Mouse (Mus musculus) forebrain, embryonic 16.5 days (tissue): Measurements from ENCODE around the gene Shank3. TPM values are rescaled to one million over a fixed set of nuclear protein-coding genes. Genes with fewer than 3 reads are reported as not detected.

Experiments used
- ATAC-seq: fragments of 200-750 bp; cut with Nextera tagmentation; 2 replicates; pipeline ENCODE4 v1.8.0; 2017; ENCODE audit warnings: mild to moderate bottlenecking, moderate library complexity
- H3K27ac ChIP-seq: fragments of 300-500 bp; sonication (generic); 2 replicates; pipeline ENCODE4 v1.5.1; 2014; ENCODE audit warnings: low read length, control low read depth
- H3K27me3 ChIP-seq: fragments of 300-500 bp; sonication (generic); replicated peaks from 2 replicates; pipeline ENCODE4 v1.6.1; 2014; ENCODE audit warnings: low read length; ENCODE audit not compliant: control insufficient read depth, insufficient read depth
- H3K36me3 ChIP-seq: fragments of 300-500 bp; sonication (generic); 2 replicates; pipeline ENCODE4 v1.6.1; 2014; ENCODE audit not compliant: control insufficient read depth, insufficient read depth
- H3K4me1 ChIP-seq: fragments of 300-500 bp; sonication (generic); replicated peaks from 2 replicates; pipeline ENCODE4 v1.6.1; 2014; ENCODE audit warnings: low read length; ENCODE audit not compliant: control insufficient read depth, insufficient read depth
- H3K4me2 ChIP-seq: fragments of 300-500 bp; sonication (generic); 2 replicates; pipeline ENCODE4 v1.6.1; 2014; ENCODE audit warnings: mild to moderate bottlenecking, low read length, control low read depth
- H3K4me3 ChIP-seq: fragments of 300-500 bp; sonication (generic); replicated peaks from 2 replicates; pipeline ENCODE4 v1.5.1; 2014; ENCODE audit warnings: mild to moderate bottlenecking, low read length, control low read depth
- H3K9ac ChIP-seq: fragments of 300-500 bp; sonication (generic); replicated peaks from 2 replicates; pipeline ENCODE4 v1.6.1; 2014; ENCODE audit warnings: low read depth, low read length, control low read depth
- H3K9me3 ChIP-seq: fragments of 300-500 bp; sonication (generic); 2 replicates; pipeline ENCODE4 v1.6.1; 2016; ENCODE audit warnings: low read length; ENCODE audit not compliant: control insufficient read depth
- WGBS: fragments of 180-500 bp; shearing (Covaris S2); extraction: QIAGEN DNeasy Blood & Tissue Kit; methylation state at CpG from one replicate; pipeline ENCODE4 v1.1.7; 2014; 5-methylcytosine and 5-hydroxymethylcytosine counted together
- polyA plus RNA-seq: library from polyadenylated mRNA; unstranded; fragments of >200 nt; fragmentation: Nextera tagmentation; extraction: Ambion mirVana; gene quantifications from 2 replicates; pipeline ENCODE4 v1.2.1, GENCODE M21; 2015

Shank3 gene
- polyA plus RNA-seq, 1 experiment from 2014 or later = 14.1 TPM

GRCm38 (mm10) chr15:89532924-89533842 is 33.8 kb downstream of the Shank3 start:
- no peaks in the 10 kb centered on the region for H3K9me3 ChIP-seq
- peak overlapping the region; percentile 78 for H3K27ac ChIP-seq
- peak overlapping the region; percentile 73 for H3K9ac ChIP-seq
- H3K27me3 ChIP-seq = no peaks in the 10 kb centered on the region
- peak overlapping the region; percentile 72 for H3K4me2 ChIP-seq
- 56% methylated on average over 23 of the region's 23 CpGs for WGBS
- peak overlapping the region; percentile 50 for H3K4me3 ChIP-seq
- peaks cover 27% of the 10 kb centered on the region for H3K4me1 ChIP-seq
- H3K36me3 ChIP-seq = no peaks in the 10 kb centered on the region
- ATAC-seq = peak; percentile 56

- Histone ChIP-seq H3K4me2 (peak overlapping the region; percentile 72), H3K9ac (0 out of 2 replicates have a peak overlapping the region, but pooled peaks have one; percentile 73), H3K4me1 (peaks cover 27% of the 10 kb centered on the region), H3K27ac (no peak overlapping the region), H3K36me3 (no peaks in the 10 kb centered on the region), H3K9me3 (no peaks in the 10 kb centered on the region), H3K4me3 (peak overlapping the region; percentile 50), H3K27me3 (no peaks in the 10 kb centered on the region)
- ATAC-seq = no peak
- 82% methylated on average over 10 of the region's 10 CpGs for WGBS
These were observed 34.4 kb downstream of the Shank3 start for GRCm38 (mm10) chr15:89533843-89534207.

GRCm38 (mm10) chr15:89544171-89544570 is 44.7 kb downstream of the Shank3 start:
- Histone ChIP-seq H3K27ac (no peak overlapping the region), H3K27me3 (no peaks in the 10 kb centered on the region), H3K4me2 (no peak overlapping the region), H3K36me3 (no peaks in the 10 kb centered on the region), H3K9ac (no peak overlapping the region), H3K9me3 (no peaks in the 10 kb centered on the region), H3K4me1 (peaks cover 17% of the 10 kb centered on the region), H3K4me3 (no peak overlapping the region)
- WGBS = 93% methylated on average over 7 of the region's 7 CpGs
- no peak for ATAC-seq

- peak overlapping the region; percentile 55 for H3K4me2 ChIP-seq
These were observed 47.9 kb downstream of the Shank3 start for GRCm38 (mm10) chr15:89547321-89547720.

GRCm38 (mm10) chr15:89547824-89548601 is 48.6 kb downstream of the Shank3 start:
- WGBS = 13% methylated on average over 58 of the region's 58 CpGs
- no peak overlapping the region for H3K27ac ChIP-seq
- H3K9ac ChIP-seq = peak overlapping the region; percentile 56

More at GRCm38 (mm10) chr15:89547321-89547720, 47.9 kb downstream of the Shank3 start:
- Histone ChIP-seq H3K27me3 (no peaks in the 10 kb centered on the region), H3K4me1 (peaks cover 17% of the 10 kb centered on the region), H3K36me3 (peaks cover 2% of the 10 kb centered on the region; the same call in 1 of the 2 replicates), H3K9ac (no peak overlapping the region), H3K27ac (no peak overlapping the region), H3K4me3 (peak overlapping the region; percentile 39), H3K9me3 (no peaks in the 10 kb centered on the region)
- WGBS = 51% methylated on average over 8 of the region's 8 CpGs
- ATAC-seq = 0 out of 2 replicates have a peak, but pooled peaks have one; percentile 1

DNA sequence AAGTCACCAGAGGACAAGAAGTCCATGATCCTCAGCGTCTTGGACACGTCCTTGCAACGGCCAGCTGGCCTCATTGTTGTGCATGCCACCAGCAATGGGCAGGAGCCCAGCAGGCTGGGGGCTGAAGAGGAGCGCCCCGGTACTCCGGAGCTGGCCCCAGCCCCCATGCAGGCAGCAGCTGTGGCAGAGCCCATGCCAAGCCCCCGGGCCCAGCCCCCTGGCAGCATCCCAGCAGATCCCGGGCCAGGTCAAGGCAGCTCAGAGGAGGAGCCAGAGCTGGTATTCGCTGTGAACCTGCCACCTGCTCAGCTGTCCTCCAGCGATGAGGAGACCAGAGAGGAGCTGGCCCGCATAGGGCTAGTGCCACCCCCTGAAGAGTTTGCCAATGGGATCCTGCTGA is 49.4 kb downstream of the Shank3 start:
- H3K27ac ChIP-seq = no peak overlapping the region
- no peaks in the 10 kb centered on the region for H3K9me3 ChIP-seq
- H3K36me3 ChIP-seq = peaks cover 2% of the 10 kb centered on the region; the same call in 1 of the 2 replicates
- peak; percentile 67 for ATAC-seq
- H3K4me1 ChIP-seq = peaks cover 17% of the 10 kb centered on the region
- H3K4me3 ChIP-seq = peak overlapping the region; percentile 4; the same call in 1 of the 2 replicates
- H3K27me3 ChIP-seq = no peaks in the 10 kb centered on the region
- H3K4me2 ChIP-seq = peak overlapping the region; percentile 55
- WGBS = 18% methylated on average over 11 of the region's 11 CpGs
- no peak overlapping the region; the same call in 1 of the 2 replicates for H3K9ac ChIP-seq

More at GRCm38 (mm10) chr15:89547824-89548601, 48.6 kb downstream of the Shank3 start:
- Histone ChIP-seq H3K27me3 (no peaks in the 10 kb centered on the region), H3K4me1 (peaks cover 17% of the 10 kb centered on the region), H3K4me3 (peak overlapping the region; percentile 39), H3K9me3 (no peaks in the 10 kb centered on the region), H3K36me3 (peaks cover 2% of the 10 kb centered on the region; the same call in 1 of the 2 replicates), H3K4me2 (peak overlapping the region; percentile 55)
- ATAC-seq = peak; percentile 85

DNA sequence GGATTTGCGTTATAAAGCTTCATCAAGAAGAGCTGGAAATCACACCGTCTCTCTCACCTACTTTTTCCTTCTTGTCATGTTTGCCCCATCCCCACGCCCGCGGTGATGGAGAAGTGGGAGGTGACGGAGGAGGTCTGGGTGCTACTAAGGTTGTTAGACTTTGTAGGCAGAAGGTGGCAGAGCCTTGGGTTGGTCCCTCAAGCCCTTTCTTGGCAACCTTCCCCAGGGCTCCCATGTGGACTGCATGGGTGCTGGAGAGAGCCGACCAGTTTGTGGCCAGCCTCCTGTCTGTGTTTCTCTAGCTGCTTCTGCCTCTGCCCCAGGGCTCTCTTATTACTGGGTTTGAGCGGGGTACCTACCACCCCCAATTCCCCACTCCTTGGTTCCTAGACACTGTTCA is 51.1 kb downstream of the Shank3 start:
- Histone ChIP-seq H3K36me3 (peaks cover 2% of the 10 kb centered on the region; the same call in 1 of the 2 replicates), H3K27me3 (0 out of 2 replicates have a peak, but pooled peaks cover 1% of the 10 kb centered on the region), H3K4me2 (no peak overlapping the region), H3K4me3 (no peak overlapping the region), H3K4me1 (peaks cover 17% of the 10 kb centered on the region), H3K27ac (no peak overlapping the region), H3K9ac (no peak overlapping the region), H3K9me3 (no peaks in the 10 kb centered on the region)
- WGBS = 96% methylated on average over 8 of the region's 8 CpGs
- ATAC-seq = no peak

- no peak overlapping the region for H3K27ac ChIP-seq
- peaks cover 23% of the 10 kb centered on the region for H3K4me1 ChIP-seq
- H3K4me2 ChIP-seq = no peak overlapping the region
- no peak overlapping the region for H3K9ac ChIP-seq
- H3K9me3 ChIP-seq = no peaks in the 10 kb centered on the region
- WGBS = 71% methylated on average over 1 of the region's 1 CpGs
- peaks cover 2% of the 10 kb centered on the region; the same call in 1 of the 2 replicates for H3K36me3 ChIP-seq
- H3K4me3 ChIP-seq = no peak overlapping the region
- peaks cover 9% of the 10 kb centered on the region for H3K27me3 ChIP-seq
- ATAC-seq = no peak
These were observed 52.3 kb downstream of the Shank3 start for GRCm38 (mm10) chr15:89551733-89552132.

DNA sequence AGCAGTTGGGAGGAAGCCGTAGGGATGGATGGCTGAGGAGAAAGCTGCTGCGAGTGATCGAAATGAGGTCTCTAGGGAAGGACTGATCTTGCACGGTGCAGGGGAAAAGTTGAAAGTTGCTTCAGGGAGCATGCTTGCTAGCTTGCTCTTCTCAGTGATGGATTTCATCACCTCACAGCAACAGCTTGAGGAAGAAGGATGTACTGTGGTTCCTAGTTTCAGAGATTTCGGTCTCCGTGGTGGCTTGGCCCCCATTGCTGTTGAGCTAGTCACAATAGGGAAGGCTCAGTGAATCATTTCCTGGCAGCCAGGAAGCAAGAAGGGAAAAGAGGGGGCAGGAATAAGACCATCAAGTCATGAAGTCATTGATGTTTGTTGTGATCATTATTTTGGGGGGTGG is 56.2 kb downstream of the Shank3 start:
- H3K4me3 ChIP-seq = no peak overlapping the region
- 87% methylated on average over 6 of the region's 6 CpGs for WGBS
- no peak for ATAC-seq
- no peak overlapping the region for H3K9ac ChIP-seq
- H3K4me1 ChIP-seq = peaks cover 16% of the 10 kb centered on the region
- H3K9me3 ChIP-seq = no peaks in the 10 kb centered on the region
- H3K4me2 ChIP-seq = no peak overlapping the region
- H3K27ac ChIP-seq = no peak overlapping the region
- peaks cover 30% of the 10 kb centered on the region for H3K27me3 ChIP-seq
- no peaks in the 10 kb centered on the region for H3K36me3 ChIP-seq
